10 mouse cellular contexts compared by ENCODE assay signal in the genomic region with DNA sequence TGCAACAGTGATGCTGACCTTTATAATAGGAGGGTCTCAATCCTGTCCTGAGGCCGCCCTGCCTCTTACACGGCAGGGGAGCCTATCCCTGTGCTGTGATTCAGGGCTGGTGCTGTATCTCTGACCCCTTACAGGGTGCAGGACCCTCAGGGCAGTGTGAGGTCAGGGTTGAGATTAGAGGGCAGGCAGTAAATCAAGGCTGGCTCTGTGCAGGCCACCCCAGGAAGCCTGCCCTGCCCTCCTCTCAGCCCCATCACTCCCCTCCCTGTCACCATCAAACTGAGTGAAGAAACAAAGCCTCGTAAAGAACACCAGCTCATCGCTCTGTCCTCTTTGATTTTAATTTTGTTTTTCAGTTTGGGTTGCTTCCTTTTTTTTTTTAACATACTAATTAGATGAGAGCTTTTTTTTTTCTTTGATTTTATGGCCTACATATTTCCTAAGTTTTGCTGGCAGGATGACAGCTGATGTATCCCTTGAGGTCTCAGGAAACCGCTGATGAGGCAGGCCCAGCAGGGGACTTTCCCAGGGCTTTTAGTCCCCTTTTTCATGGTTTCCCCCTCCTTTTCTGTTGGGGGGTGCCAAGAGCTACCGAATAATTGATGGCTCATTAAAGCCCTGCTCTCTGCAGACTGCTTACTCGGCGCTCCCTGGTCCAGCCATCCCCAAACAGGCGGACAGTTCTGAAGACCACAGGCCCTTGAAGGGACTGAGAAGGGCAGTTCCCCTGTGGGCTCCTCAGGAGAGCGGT. TPM values are rescaled to one million over a fixed set of nuclear protein-coding genes. Genes with fewer than 3 reads are reported as not detected.
A peak's percentile ranks its signal among the peaks of the same experiment; 100 is the strongest.
DNase-seq lines count a peak whose midpoint lies in the region; ATAC-seq and TF ChIP-seq lines count a peak whose summit lies in the region.
"Had no signal": no experiment of that assay in that cellular context is flagged by ENCODE, and none has a peak within 500 bp of the region (broad histone marks: within the 10 kb centered on the region; RNA-seq: fewer than 3 reads in every experiment).

No protein-coding gene starts in this region.

- ATAC-seq in embryonic facial prominence, embryonic 11.5 days (replicated peaks; ENCODE audit: insufficient number of reproducible peaks, low FRiP score, low TSS enrichment, low read depth): no peak
- no peak for ATAC-seq in forebrain, postnatal 0 days
- peak; percentile 57 for ATAC-seq in neural tube, embryonic 13.5 days (ENCODE audit: low read depth)
- no peak for ATAC-seq in heart, embryonic 12.5 days (ENCODE audit: insufficient number of reproducible peaks, low FRiP score)
- ATAC-seq in heart, embryonic 11.5 days (replicated peaks; ENCODE audit: insufficient number of reproducible peaks, low FRiP score, low TSS enrichment): no peak; the same call in 1 of the 2 replicates

- no peaks in the 10 kb centered on the region; the same call in 1 of the 2 replicates for H3K4me1 ChIP-seq in embryonic facial prominence, embryonic 11.5 days (ENCODE audit: control insufficient read depth, insufficient read depth, low read length)
- H3K4me1 ChIP-seq in embryonic facial prominence, embryonic 10.5 days: peaks cover 51% of the 10 kb centered on the region
- peaks cover 11% of the 10 kb centered on the region for H3K4me1 ChIP-seq in forebrain, postnatal 0 days (ENCODE audit: insufficient read depth)
- peaks cover 59% of the 10 kb centered on the region for H3K4me1 ChIP-seq in neural tube, embryonic 13.5 days (replicated peaks)
- peaks cover 20% of the 10 kb centered on the region for H3K4me1 ChIP-seq in heart, embryonic 12.5 days (replicated peaks)
- peaks cover 12% of the 10 kb centered on the region; the same call in 1 of the 2 replicates for H3K4me1 ChIP-seq in heart, embryonic 11.5 days (ENCODE audit: control insufficient read depth, insufficient read depth, low read length)

- TF ChIP-seq CTCF in forebrain, postnatal 0 days (IDR thresholded peaks at IDR 0.05; ENCODE audit: low read depth): no peak

- H3K4me2 ChIP-seq in embryonic facial prominence, embryonic 11.5 days (ENCODE audit: low read depth, low read length): no peak overlapping the region
- H3K4me2 ChIP-seq in forebrain, postnatal 0 days (ENCODE audit: low read depth): no peak overlapping the region
- no peak overlapping the region for H3K4me2 ChIP-seq in neural tube, embryonic 13.5 days
- no peak overlapping the region for H3K4me2 ChIP-seq in heart, embryonic 12.5 days
- no peak overlapping the region for H3K4me2 ChIP-seq in heart, embryonic 11.5 days

- no peak for DNase-seq in embryonic facial prominence, embryonic 11.5 days (ENCODE audit: low spot score)
- DNase-seq in embryonic facial prominence, embryonic 10.5 days (ENCODE audit: low spot score): no peak
- peak; percentile 34 for DNase-seq in forebrain, postnatal 0 days
- peak; percentile 59 to 62 for DNase-seq in kidney, postnatal 25 days
- DNase-seq in ovary, postnatal 14 days (ENCODE audit: low spot score): no peak
- DNase-seq: heart, postnatal 36 days had no signal

- no peak overlapping the region for H3K9ac ChIP-seq in embryonic facial prominence, embryonic 11.5 days (replicated peaks; ENCODE audit: low read length)
- no peak overlapping the region for H3K9ac ChIP-seq in forebrain, postnatal 0 days
- peak overlapping the region; percentile 60 for H3K9ac ChIP-seq in neural tube, embryonic 13.5 days
- no peak overlapping the region for H3K9ac ChIP-seq in heart, embryonic 12.5 days
- no peak overlapping the region for H3K9ac ChIP-seq in heart, embryonic 11.5 days (ENCODE audit: low read depth, low read length)

- no peaks in the 10 kb centered on the region for H3K27me3 ChIP-seq in embryonic facial prominence, embryonic 11.5 days (ENCODE audit: control insufficient read depth, insufficient read depth, low read length)
- no peaks in the 10 kb centered on the region for H3K27me3 ChIP-seq in embryonic facial prominence, embryonic 10.5 days (replicated peaks; ENCODE audit: low read depth, poor library complexity, severe bottlenecking)
- H3K27me3 ChIP-seq in forebrain, postnatal 0 days (ENCODE audit: insufficient read depth, low read length): no peaks in the 10 kb centered on the region
- peaks cover 6% of the 10 kb centered on the region; the same call in 1 of the 2 replicates for H3K27me3 ChIP-seq in neural tube, embryonic 13.5 days
- H3K27me3 ChIP-seq in heart, embryonic 12.5 days (replicated peaks): no peaks in the 10 kb centered on the region
- H3K27me3 ChIP-seq in heart, embryonic 11.5 days (ENCODE audit: control insufficient read depth, insufficient read depth, low read length): peaks cover 6% of the 10 kb centered on the region; the same call in 1 of the 2 replicates

- no peaks in the 10 kb centered on the region for H3K36me3 ChIP-seq in embryonic facial prominence, embryonic 11.5 days (replicated peaks; ENCODE audit: control insufficient read depth, insufficient read depth, low read depth, low read length)
- peaks cover 59% of the 10 kb centered on the region for H3K36me3 ChIP-seq in embryonic facial prominence, embryonic 10.5 days (replicated peaks)
- H3K36me3 ChIP-seq in forebrain, postnatal 0 days (ENCODE audit: insufficient read depth): peaks cover 30% of the 10 kb centered on the region
- peaks cover 21% of the 10 kb centered on the region for H3K36me3 ChIP-seq in neural tube, embryonic 13.5 days
- H3K36me3 ChIP-seq in heart, embryonic 12.5 days: peaks cover 28% of the 10 kb centered on the region
- no peaks in the 10 kb centered on the region; the same call in 1 of the 2 replicates for H3K36me3 ChIP-seq in heart, embryonic 11.5 days (ENCODE audit: control insufficient read depth, insufficient read depth, low read length)

- WGBS in embryonic facial prominence, embryonic 11.5 days: 26% methylated on average over 10 of the region's 10 CpGs
- 23% methylated on average over 10 of the region's 10 CpGs for WGBS in embryonic facial prominence, embryonic 10.5 days
- 32% methylated on average over 10 of the region's 10 CpGs for WGBS in forebrain, postnatal 0 days
- WGBS in neural tube, embryonic 13.5 days: 10% methylated on average over 10 of the region's 10 CpGs
- 58% methylated on average over 10 of the region's 10 CpGs for WGBS in heart, embryonic 12.5 days
- 54% methylated on average over 10 of the region's 10 CpGs for WGBS in heart, embryonic 11.5 days (ENCODE audit: insufficient replicate concordance)

- H3K27ac ChIP-seq in embryonic facial prominence, embryonic 11.5 days (replicated peaks; ENCODE audit: low read depth, low read length): peak overlapping the region; percentile 35; the same call in 1 of the 2 replicates
- H3K27ac ChIP-seq in embryonic facial prominence, embryonic 10.5 days (replicated peaks): no peak overlapping the region; the same call in 1 of the 2 replicates
- no peak overlapping the region for H3K27ac ChIP-seq in forebrain, postnatal 0 days (ENCODE audit: low read depth, low read length)
- H3K27ac ChIP-seq in neural tube, embryonic 13.5 days (replicated peaks): peak overlapping the region; percentile 93
- no peak overlapping the region for H3K27ac ChIP-seq in heart, embryonic 12.5 days (ENCODE audit: poor library complexity, severe bottlenecking)
- no peak overlapping the region for H3K27ac ChIP-seq in heart, embryonic 11.5 days (ENCODE audit: low read depth, low read length)

- no peak overlapping the region for H3K4me3 ChIP-seq in embryonic facial prominence, embryonic 11.5 days (ENCODE audit: low read depth, low read length)
- H3K4me3 ChIP-seq in embryonic facial prominence, embryonic 10.5 days: no peak overlapping the region
- H3K4me3 ChIP-seq in forebrain, postnatal 0 days (ENCODE audit: low read depth, low read length): no peak overlapping the region
- no peak overlapping the region for H3K4me3 ChIP-seq in neural tube, embryonic 13.5 days
- H3K4me3 ChIP-seq in heart, embryonic 12.5 days: no peak overlapping the region
- H3K4me3 ChIP-seq in heart, embryonic 11.5 days (ENCODE audit: low read depth, low read length): no peak overlapping the region

- no peaks in the 10 kb centered on the region for H3K9me3 ChIP-seq in embryonic facial prominence, embryonic 11.5 days (replicated peaks; ENCODE audit: control insufficient read depth, low read length)
- no peaks in the 10 kb centered on the region for H3K9me3 ChIP-seq in embryonic facial prominence, embryonic 10.5 days
- no peaks in the 10 kb centered on the region for H3K9me3 ChIP-seq in forebrain, postnatal 0 days (ENCODE audit: low read length)
- H3K9me3 ChIP-seq in neural tube, embryonic 13.5 days: no peaks in the 10 kb centered on the region
- H3K9me3 ChIP-seq in heart, embryonic 12.5 days (replicated peaks): no peaks in the 10 kb centered on the region
- H3K9me3 ChIP-seq in heart, embryonic 11.5 days (replicated peaks; ENCODE audit: control insufficient read depth, low read length): no peaks in the 10 kb centered on the region

RNA-seq across cellular contexts. Expression of a gene that starts 27.0 kb away (rescaled TPM):
- 1.4 and 1.5 TPM in 2 replicates for polyA plus RNA-seq in embryonic facial prominence, embryonic 11.5 days (2014; fragmentation: Nextera tagmentation; extraction: Ambion mirVana)
- polyA plus RNA-seq in embryonic facial prominence, embryonic 10.5 days (2016; fragmentation: Nextera tagmentation; extraction: Ambion mirVana): 0.21 and 0.46 TPM in 2 replicates
- total RNA-seq in forebrain, postnatal 0 days (2014; rRNA removed): 90.0 and 113 TPM in 2 replicates
- 21.5 and 25.9 TPM in 2 replicates for polyA plus RNA-seq in forebrain, postnatal 0 days (2015; fragmentation: Nextera tagmentation; extraction: Ambion mirVana)
- polyA plus RNA-seq in neural tube, embryonic 13.5 days (2015; fragmentation: Nextera tagmentation; extraction: Ambion mirVana): 26.2 and 34.3 TPM in 2 replicates
- not detected in 2 replicates for polyA plus RNA-seq in heart, embryonic 12.5 days (2016; fragmentation: Nextera tagmentation; extraction: Ambion mirVana)
- 0.34 and 0.42 TPM in 2 replicates for polyA plus RNA-seq in heart, embryonic 11.5 days (2014; fragmentation: Nextera tagmentation; extraction: Ambion mirVana)
- total RNA-seq: megakaryocyte progenitor cell, adult 5-6 weeks had no signal

Comparison
In these comparisons a context has a peak if more than half of its experiments do, and no peak if none do; other contexts are left out.
1. H3K27ac ChIP-seq: peak in embryonic facial prominence, embryonic 11.5 days (single experiment) and neural tube, embryonic 13.5 days (single experiment); none in embryonic facial prominence, embryonic 10.5 days (single experiment), forebrain, postnatal 0 days (single experiment), heart, embryonic 12.5 days (single experiment) and heart, embryonic 11.5 days (single experiment).
2. DNase-seq: peak in forebrain, postnatal 0 days (single experiment) and kidney, postnatal 25 days (2 of 2); none in embryonic facial prominence, embryonic 11.5 days (single experiment), embryonic facial prominence, embryonic 10.5 days (single experiment) and ovary, postnatal 14 days (single experiment).